Mouse (Mus musculus) C2C12 (cell line): ENCODE data around the gene Gm15737. TPM values are rescaled to one million over a fixed set of nuclear protein-coding genes. Genes with fewer than 3 reads are reported as not detected.

Experiments
- H3K27me3 ChIP-seq: one replicate; pipeline ENCODE4 v1.6.1; 2011; ENCODE audit not compliant: control insufficient read depth, insufficient read depth, insufficient read length
- H3K36me3 ChIP-seq: one replicate; pipeline ENCODE4 v1.6.1; 2011; ENCODE audit not compliant: control insufficient read depth, insufficient read depth
- H3K4me3 ChIP-seq: one replicate; pipeline ENCODE4 v1.5.1; 2011; ENCODE audit warnings: mild to moderate bottlenecking, control low read depth; ENCODE audit not compliant: poor library complexity, insufficient read depth, severe bottlenecking
- H3K79me2 ChIP-seq: one replicate; pipeline ENCODE4 v1.6.1; 2011; ENCODE audit not compliant: control insufficient read depth, insufficient read depth
- H3K79me3 ChIP-seq: one replicate; pipeline ENCODE4 v1.6.1; 2011; ENCODE audit warnings: low read depth, control low read depth
- H3ac ChIP-seq: one replicate; pipeline ENCODE3; 2011; ENCODE audit warnings: low read depth; ENCODE audit not compliant: control insufficient read depth, insufficient read length
- CEBPB ChIP-seq: IDR thresholded peaks from one replicate; pipeline ENCODE4 v1.6.1; 2011; ENCODE audit warnings: low read depth, mild to moderate bottlenecking, control low read depth, moderate library complexity
- CTCF ChIP-seq: IDR thresholded peaks from one replicate; pipeline ENCODE4 v1.5.1; 2011; ENCODE audit not compliant: control insufficient read depth, insufficient read depth, insufficient read length
- FOSL1 ChIP-seq: IDR thresholded peaks from one replicate; pipeline ENCODE4 v1.8.0; 2011; ENCODE audit warnings: mild to moderate bottlenecking, low read length; ENCODE audit not compliant: poor library complexity, insufficient read depth, severe bottlenecking
- MAX ChIP-seq: IDR thresholded peaks from one replicate; pipeline ENCODE4 v1.6.1; 2011; ENCODE audit warnings: mild to moderate bottlenecking, control low read depth
- MYOD1 ChIP-seq: IDR thresholded peaks from one replicate; pipeline ENCODE4 v1.6.1; 2011; ENCODE audit warnings: low read depth; ENCODE audit not compliant: control insufficient read depth, insufficient read length
- MYOG ChIP-seq: IDR thresholded peaks from one replicate; pipeline ENCODE4 v1.6.1; 2011; ENCODE audit not compliant: control insufficient read depth, insufficient read length; ENCODE audit errors: extremely low read depth
- USF1 ChIP-seq: IDR thresholded peaks from one replicate; pipeline ENCODE4 v1.6.1; 2011; ENCODE audit warnings: low read depth, mild to moderate bottlenecking, control low read depth, moderate library complexity
- long read RNA-seq, 2 experiments: library from polyadenylated mRNA; unstranded; transcript quantifications; one replicate each; pipeline ENCODE4 v2.0.0; 2019 to 2020
- polyA plus RNA-seq: library from polyadenylated mRNA; unstranded; fragments of >200 nt; fragmentation: generic; extraction: Trizol; gene quantifications from one replicate; pipeline ENCODE4 v1.2.1, GENCODE M21; 2012; ENCODE audit warnings: missing spikeins

Gene Gm15737
- polyA plus RNA-seq = not detected
- long read RNA-seq, experiment 1 = 0 reads
- long read RNA-seq, experiment 2 = 0 reads

DNA sequence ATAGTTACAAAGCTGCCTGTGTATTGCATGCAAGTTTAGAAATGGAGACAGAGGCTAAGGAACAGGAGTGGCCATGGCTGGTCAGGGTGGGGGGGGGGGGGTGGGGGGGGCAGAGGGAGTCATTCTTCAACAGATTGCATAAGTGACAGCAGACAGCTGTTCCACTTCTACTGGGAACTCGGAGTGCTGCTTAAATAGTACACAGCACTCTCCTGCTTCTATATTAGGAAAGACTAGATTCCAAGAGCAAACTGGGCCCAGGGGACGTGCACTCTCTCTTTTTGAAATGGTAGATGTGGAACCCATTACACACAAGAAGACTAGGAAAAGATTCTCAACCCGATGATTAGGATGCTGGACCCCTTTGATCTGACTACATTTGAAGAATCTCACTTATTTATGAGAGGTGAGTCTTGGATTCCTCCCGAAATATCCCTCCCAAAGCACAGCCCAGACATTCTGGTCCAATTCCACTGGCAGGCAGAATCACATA is at the start of gene Gm15737:
Gene Gm15737, plus strand, starts transcription at position 269 of the 493 bp plus-strand sequence.
- no peak within 1 kb of the TSS for H3K4me3 ChIP-seq
- no peaks in the 10 kb centered on the region for H3K79me3 ChIP-seq
- H3K27me3 ChIP-seq = no peaks in the 10 kb centered on the region
- TF ChIP-seq MAX = no peak
- TF ChIP-seq USF1 = no peak
- no peak for TF ChIP-seq CTCF
- no peak for TF ChIP-seq MYOG
- no peak for TF ChIP-seq MYOD1
- TF ChIP-seq CEBPB = no peak
- TF ChIP-seq FOSL1 = no peak
- H3K36me3 ChIP-seq = no peaks in the 10 kb centered on the region
- no peaks in the 10 kb centered on the region for H3K79me2 ChIP-seq
- H3ac ChIP-seq = no peak within 1 kb of the TSS

DNA sequence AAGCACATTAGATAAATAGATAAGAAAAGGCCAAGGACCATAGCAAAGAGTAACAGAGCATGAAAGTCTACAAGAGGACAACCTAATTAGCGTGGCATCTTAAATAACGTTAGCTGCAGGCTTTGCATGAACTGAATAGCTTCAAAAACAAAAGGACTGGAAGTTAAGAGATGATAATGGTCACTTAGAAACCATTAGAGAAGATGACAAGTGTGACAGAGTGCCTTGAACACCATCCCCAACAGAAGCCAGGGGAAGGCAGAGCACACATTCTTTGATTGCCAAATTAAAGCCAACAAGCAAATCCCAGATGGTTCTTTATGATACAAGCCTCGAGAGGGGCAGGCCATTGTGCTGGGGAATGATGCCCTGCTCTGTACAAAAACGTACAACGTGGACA is 47.6 kb upstream of the Gm15737 start:
- Histone ChIP-seq H3ac (no peak overlapping the region), H3K36me3 (no peaks in the 10 kb centered on the region), H3K4me3 (no peak overlapping the region), H3K27me3 (no peaks in the 10 kb centered on the region), H3K79me3 (no peaks in the 10 kb centered on the region), H3K79me2 (no peaks in the 10 kb centered on the region)
- no peak for TF ChIP-seq MAX
- TF ChIP-seq CTCF = no peak
- TF ChIP-seq CEBPB = no peak
- TF ChIP-seq MYOD1 = no peak
- no peak for TF ChIP-seq USF1
- no peak for TF ChIP-seq FOSL1
- TF ChIP-seq MYOG = no peak

DNA sequence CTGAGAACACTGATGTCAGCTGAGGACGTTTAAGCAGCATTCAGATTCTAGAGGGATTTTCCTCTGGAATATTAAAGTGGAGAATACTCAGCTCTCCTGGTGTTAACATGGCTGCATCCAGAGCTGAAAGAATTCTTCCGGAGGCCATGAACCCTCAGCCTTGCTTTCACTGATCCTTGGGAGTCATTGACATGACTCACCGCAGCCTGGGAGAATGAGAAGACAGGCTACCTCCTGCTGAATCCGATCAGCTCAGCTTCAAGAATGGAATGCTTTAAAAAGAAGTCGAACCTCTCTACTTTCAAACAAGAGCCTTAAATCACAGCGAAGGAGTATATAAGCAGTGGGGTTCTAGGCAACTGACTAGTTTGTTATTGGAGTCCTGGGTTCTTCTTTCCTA is 47.2 kb upstream of the Gm15737 start:
- H3K79me2 ChIP-seq = no peaks in the 10 kb centered on the region
- H3K27me3 ChIP-seq = no peaks in the 10 kb centered on the region
- H3K36me3 ChIP-seq = no peaks in the 10 kb centered on the region
- TF ChIP-seq USF1 = no peak
- no peak for TF ChIP-seq MYOD1
- TF ChIP-seq FOSL1 = no peak
- H3K79me3 ChIP-seq = no peaks in the 10 kb centered on the region
- no peak overlapping the region for H3ac ChIP-seq
- H3K4me3 ChIP-seq = no peak overlapping the region

DNA sequence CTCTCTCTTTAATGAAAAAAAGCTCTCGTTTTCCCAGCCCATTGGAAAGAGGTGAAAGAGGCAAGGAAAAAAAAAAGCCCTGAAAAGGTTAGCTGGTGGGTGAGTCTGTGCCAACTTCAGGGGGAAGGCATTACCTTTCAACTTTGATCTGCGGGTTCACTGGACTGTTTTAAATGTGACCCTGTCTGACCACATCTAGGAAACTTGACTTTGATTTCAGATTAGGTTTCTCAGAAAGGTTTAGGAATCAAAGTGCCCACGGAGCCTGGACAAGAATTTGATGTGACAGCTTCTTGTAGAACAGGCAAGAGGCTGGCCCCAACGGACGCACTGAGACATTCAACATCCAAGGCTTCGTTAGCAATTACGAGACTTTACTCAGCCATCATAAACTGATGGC is 45.2 kb upstream of the Gm15737 start:
- H3K79me3 ChIP-seq = no peaks in the 10 kb centered on the region
- H3K79me2 ChIP-seq = no peaks in the 10 kb centered on the region
- no peaks in the 10 kb centered on the region for H3K27me3 ChIP-seq
- no peak overlapping the region for H3K4me3 ChIP-seq
- H3K36me3 ChIP-seq = no peaks in the 10 kb centered on the region
- TF ChIP-seq CTCF = no peak
- no peak for TF ChIP-seq MAX
- TF ChIP-seq CEBPB = no peak
- no peak for TF ChIP-seq USF1
- TF ChIP-seq MYOD1 = no peak
- TF ChIP-seq MYOG = no peak
- TF ChIP-seq FOSL1 = no peak
- H3ac ChIP-seq = no peak overlapping the region

DNA sequence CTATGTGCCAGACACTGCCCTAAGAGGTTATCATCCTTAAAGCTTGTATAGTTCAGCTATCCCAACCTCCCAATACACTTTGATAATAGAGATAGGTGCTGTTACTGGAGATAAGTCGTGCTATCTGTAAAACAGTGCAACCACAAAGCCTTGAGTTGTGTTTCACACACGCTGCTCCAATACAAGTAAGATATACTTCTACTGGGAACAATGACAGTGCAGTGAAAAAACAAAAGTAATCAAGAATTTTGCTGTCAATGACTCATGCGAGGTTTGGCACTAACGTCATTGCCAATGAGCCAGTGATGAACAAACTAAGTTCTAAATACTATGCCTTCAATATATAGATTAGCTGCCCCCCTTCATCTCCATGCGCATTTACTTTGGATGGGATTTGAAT is 42.6 kb upstream of the Gm15737 start:
- H3K79me2 ChIP-seq = no peaks in the 10 kb centered on the region
- TF ChIP-seq CTCF = no peak
- TF ChIP-seq MAX = no peak
- TF ChIP-seq MYOD1 = no peak
- no peak for TF ChIP-seq USF1
- TF ChIP-seq FOSL1 = no peak
- no peak for TF ChIP-seq MYOG
- no peak for TF ChIP-seq CEBPB
- H3K79me3 ChIP-seq = no peaks in the 10 kb centered on the region
- no peak overlapping the region for H3ac ChIP-seq
- H3K36me3 ChIP-seq = no peaks in the 10 kb centered on the region
- H3K27me3 ChIP-seq = no peaks in the 10 kb centered on the region
- H3K4me3 ChIP-seq = no peak overlapping the region

DNA sequence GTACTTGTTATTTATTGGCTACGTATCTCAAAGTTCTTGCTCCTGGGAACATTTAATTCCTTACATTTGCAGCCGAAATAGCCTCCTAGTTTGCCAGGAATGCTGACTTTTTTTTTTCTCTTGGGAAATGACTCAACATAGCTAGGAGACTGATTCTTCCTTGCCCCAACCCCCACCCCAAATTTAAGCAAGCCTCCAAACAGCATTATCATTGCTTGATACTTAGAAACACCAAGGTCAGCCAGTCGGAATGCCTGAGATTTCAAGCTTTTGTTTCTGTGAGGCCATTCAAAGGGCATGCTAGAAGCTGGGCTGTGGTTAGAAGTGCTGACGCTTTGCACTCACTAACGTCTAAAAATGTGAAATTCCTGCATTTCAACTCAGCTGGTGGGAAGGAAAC is 41.8 kb upstream of the Gm15737 start:
- no peak overlapping the region for H3K4me3 ChIP-seq
- H3K27me3 ChIP-seq = no peaks in the 10 kb centered on the region
- no peaks in the 10 kb centered on the region for H3K36me3 ChIP-seq
- no peak overlapping the region for H3ac ChIP-seq
- H3K79me3 ChIP-seq = no peaks in the 10 kb centered on the region
- no peaks in the 10 kb centered on the region for H3K79me2 ChIP-seq
- TF ChIP-seq CTCF = no peak
- TF ChIP-seq FOSL1 = no peak
